Mouse (Mus musculus): ENCODE results near the gene Zfyve28. TPM values are rescaled to one million over a fixed set of nuclear protein-coding genes. Genes with fewer than 3 reads are reported as not detected.

Gene Zfyve28
- polyA plus RNA-seq, 1 experiment from 2014 or later, result 0.21 TPM

- Histone ChIP-seq H3K36me3 (ENCODE audit: insufficient read depth) (no peaks in the 10 kb centered on the region), H3K27ac (ENCODE audit: low read depth) (no peak overlapping the region), H3K4me3 (ENCODE audit: low read depth, low read length) (peak overlapping the region; percentile 53), H3K4me1 (ENCODE audit: insufficient read depth) (no peaks in the 10 kb centered on the region), H3K9me3 (ENCODE audit: low read depth, low read length) (no peaks in the 10 kb centered on the region), H3K27me3 (ENCODE audit: insufficient read depth, low read length) (peaks cover 49% of the 10 kb centered on the region), H3K9ac (no peak overlapping the region), H3K4me2 (peak overlapping the region; percentile 95)
- DNase-seq, result peak; percentile 18
- under 1% methylated on average over 54 of the region's 54 CpGs for WGBS
- TF ChIP-seq CTCF (IDR thresholded peaks at IDR 0.05; ENCODE audit: low read depth), result no peak
- no peak for ATAC-seq (ENCODE audit: insufficient read depth)
These were observed 1.0 kb downstream of the Zfyve28 start for GRCm38 (mm10) chr5:34287001-34287837.

- ATAC-seq (ENCODE audit: insufficient read depth) (no peak), DNase-seq (no peak)
- Histone ChIP-seq H3K36me3 (ENCODE audit: insufficient read depth) (no peaks in the 10 kb centered on the region), H3K4me3 (ENCODE audit: low read depth, low read length) (peak overlapping the region; percentile 53), H3K9ac (no peak overlapping the region), H3K4me1 (ENCODE audit: insufficient read depth) (no peaks in the 10 kb centered on the region), H3K4me2 (peak overlapping the region; percentile 95), H3K27ac (ENCODE audit: low read depth) (no peak overlapping the region), H3K9me3 (ENCODE audit: low read depth, low read length) (no peaks in the 10 kb centered on the region), H3K27me3 (ENCODE audit: insufficient read depth, low read length) (peaks cover 49% of the 10 kb centered on the region)
- 8% methylated on average over 11 of the region's 11 CpGs for WGBS
- no peak for TF ChIP-seq CTCF (IDR thresholded peaks at IDR 0.05; ENCODE audit: low read depth)
These were observed 1.7 kb downstream of the Zfyve28 start for GRCm38 (mm10) chr5:34286516-34286915.

GRCm38 (mm10) chr5:34285285-34285684 is 3.0 kb downstream of the Zfyve28 start:
- H3K4me3 ChIP-seq (ENCODE audit: low read depth, low read length), result no peak overlapping the region
- WGBS, result 85% methylated on average over 2 of the region's 2 CpGs
- no peak overlapping the region for H3K27ac ChIP-seq (ENCODE audit: low read depth)
- H3K36me3 ChIP-seq (ENCODE audit: insufficient read depth), result no peaks in the 10 kb centered on the region
- TF ChIP-seq CTCF (IDR thresholded peaks at IDR 0.05; ENCODE audit: low read depth), result no peak
- no peaks in the 10 kb centered on the region for H3K4me1 ChIP-seq (ENCODE audit: insufficient read depth)
- H3K4me2 ChIP-seq, result no peak overlapping the region
- no peak for ATAC-seq (ENCODE audit: insufficient read depth)
- H3K27me3 ChIP-seq (ENCODE audit: insufficient read depth, low read length), result peaks cover 49% of the 10 kb centered on the region
- no peak for DNase-seq
- H3K9me3 ChIP-seq (ENCODE audit: low read depth, low read length), result no peaks in the 10 kb centered on the region
- no peak overlapping the region for H3K9ac ChIP-seq

- Histone ChIP-seq H3K27me3 (ENCODE audit: insufficient read depth, low read length) (peaks cover 43% of the 10 kb centered on the region), H3K4me2 (no peak overlapping the region), H3K27ac (ENCODE audit: low read depth) (no peak overlapping the region), H3K4me1 (ENCODE audit: insufficient read depth) (no peaks in the 10 kb centered on the region), H3K36me3 (ENCODE audit: insufficient read depth) (no peaks in the 10 kb centered on the region), H3K9ac (no peak overlapping the region), H3K9me3 (ENCODE audit: low read depth, low read length) (no peaks in the 10 kb centered on the region), H3K4me3 (ENCODE audit: low read depth, low read length) (no peak overlapping the region)
- no peak for TF ChIP-seq CTCF (IDR thresholded peaks at IDR 0.05; ENCODE audit: low read depth)
- WGBS, result 30% methylated on average over 3 of the region's 3 CpGs
- ATAC-seq (ENCODE audit: insufficient read depth), result no peak
- DNase-seq, result no peak
These were observed 4.0 kb downstream of the Zfyve28 start for GRCm38 (mm10) chr5:34284156-34284750.

GRCm38 (mm10) chr5:34283355-34283754 is 4.9 kb downstream of the Zfyve28 start:
- H3K4me3 ChIP-seq (ENCODE audit: low read depth, low read length), result no peak overlapping the region
- no peaks in the 10 kb centered on the region for H3K4me1 ChIP-seq (ENCODE audit: insufficient read depth)
- WGBS, result 82% methylated on average over 5 of the region's 5 CpGs
- peaks cover 34% of the 10 kb centered on the region for H3K27me3 ChIP-seq (ENCODE audit: insufficient read depth, low read length)
- H3K27ac ChIP-seq (ENCODE audit: low read depth), result no peak overlapping the region
- DNase-seq (no peak), ATAC-seq (ENCODE audit: insufficient read depth) (no peak)
- H3K4me2 ChIP-seq, result no peak overlapping the region
- TF ChIP-seq CTCF (IDR thresholded peaks at IDR 0.05; ENCODE audit: low read depth), result no peak
- no peaks in the 10 kb centered on the region for H3K9me3 ChIP-seq (ENCODE audit: low read depth, low read length)
- no peaks in the 10 kb centered on the region for H3K36me3 ChIP-seq (ENCODE audit: insufficient read depth)
- no peak overlapping the region for H3K9ac ChIP-seq

GRCm38 (mm10) chr5:34280976-34281375 is 7.3 kb downstream of the Zfyve28 start:
- WGBS, result 44% methylated on average over 7 of the region's 7 CpGs
- H3K27ac ChIP-seq (ENCODE audit: low read depth), result no peak overlapping the region
- H3K9ac ChIP-seq, result no peak overlapping the region
- H3K4me2 ChIP-seq, result no peak overlapping the region
- H3K4me3 ChIP-seq (ENCODE audit: low read depth, low read length), result no peak overlapping the region
- ATAC-seq (ENCODE audit: insufficient read depth), result no peak
- H3K27me3 ChIP-seq (ENCODE audit: insufficient read depth, low read length), result peaks cover 10% of the 10 kb centered on the region
- no peak for DNase-seq
- no peak for TF ChIP-seq CTCF (IDR thresholded peaks at IDR 0.05; ENCODE audit: low read depth)
- no peaks in the 10 kb centered on the region for H3K36me3 ChIP-seq (ENCODE audit: insufficient read depth)
- H3K9me3 ChIP-seq (ENCODE audit: low read depth, low read length), result no peaks in the 10 kb centered on the region
- no peaks in the 10 kb centered on the region for H3K4me1 ChIP-seq (ENCODE audit: insufficient read depth)

- H3K4me3 ChIP-seq (ENCODE audit: low read depth, low read length), result no peak overlapping the region
- no peak overlapping the region for H3K27ac ChIP-seq (ENCODE audit: low read depth)
- H3K36me3 ChIP-seq (ENCODE audit: insufficient read depth), result no peaks in the 10 kb centered on the region
- no peak overlapping the region for H3K4me2 ChIP-seq
- no peaks in the 10 kb centered on the region for H3K27me3 ChIP-seq (ENCODE audit: insufficient read depth, low read length)
- H3K9me3 ChIP-seq (ENCODE audit: low read depth, low read length), result no peaks in the 10 kb centered on the region
- H3K9ac ChIP-seq, result no peak overlapping the region
- no peaks in the 10 kb centered on the region for H3K4me1 ChIP-seq (ENCODE audit: insufficient read depth)
- TF ChIP-seq CTCF (IDR thresholded peaks at IDR 0.05; ENCODE audit: low read depth), result no peak
- DNase-seq, result no peak
- WGBS, result 82% methylated on average over 9 of the region's 9 CpGs
- no peak for ATAC-seq (ENCODE audit: insufficient read depth)
These were observed 9.0 kb downstream of the Zfyve28 start for GRCm38 (mm10) chr5:34279214-34279613.
